Mouse (Mus musculus) intestine, postnatal 0 days (tissue): ENCODE measurements at regions not wholly inside any gene's neighbourhood (a gene's known extent, or its start where the extent isn't known, plus 50 kb on each side); places are given as distances from the start of the nearest gene placed in this dataset.

Experiments used
- ATAC-seq: fragments of 200-750 bp; cut with Nextera tagmentation; 2 replicates; pipeline ENCODE4 v1.8.0; 2017; ENCODE audit warnings: mild to moderate bottlenecking, moderate TSS enrichment, moderate library complexity
- H3K27ac ChIP-seq: fragments of 300-500 bp; sonication (generic); 2 replicates; pipeline ENCODE4 v1.5.1; 2014; ENCODE audit warnings: mild to moderate bottlenecking, low read depth, low read length, moderate library complexity
- H3K27me3 ChIP-seq: fragments of 300-500 bp; sonication (generic); replicated peaks from 2 replicates; pipeline ENCODE4 v1.6.1; 2014; ENCODE audit warnings: low read length, mixed read lengths; ENCODE audit not compliant: control insufficient read depth, insufficient read depth
- H3K36me3 ChIP-seq: fragments of 300-500 bp; sonication (generic); 2 replicates; pipeline ENCODE4 v1.6.1; 2014; ENCODE audit warnings: mild to moderate bottlenecking, moderate library complexity; ENCODE audit not compliant: control insufficient read depth, insufficient read depth
- H3K4me1 ChIP-seq: fragments of 300-500 bp; sonication (generic); replicated peaks from 2 replicates; pipeline ENCODE4 v1.6.1; 2014; ENCODE audit warnings: antibody characterized with exemption, low read length, mixed read lengths; ENCODE audit not compliant: control insufficient read depth, insufficient read depth
- H3K4me2 ChIP-seq: fragments of 300-500 bp; sonication (generic); replicated peaks from 2 replicates; pipeline ENCODE4 v1.6.1; 2014; ENCODE audit warnings: low read depth, mild to moderate bottlenecking, moderate library complexity
- H3K4me3 ChIP-seq: fragments of 300-500 bp; sonication (generic); 2 replicates; pipeline ENCODE4 v1.5.1; 2014; ENCODE audit warnings: low read depth, low read length
- H3K9ac ChIP-seq: fragments of 300-500 bp; sonication (generic); 2 replicates; pipeline ENCODE4 v1.6.1; 2014; ENCODE audit warnings: mild to moderate bottlenecking, low read depth, low read length
- H3K9me3 ChIP-seq: fragments of 300-500 bp; sonication (generic); 2 replicates; pipeline ENCODE4 v1.6.1; 2016; ENCODE audit warnings: mixed run types; ENCODE audit not compliant: control insufficient read depth
- CTCF ChIP-seq: sonication (generic); IDR thresholded peaks from 2 replicates; pipeline ENCODE4 v1.5.1; 2016; ENCODE audit warnings: low read depth, mild to moderate bottlenecking, control low read depth, antibody characterized with exemption, moderate library complexity
- WGBS: fragments of 180-500 bp; shearing (Covaris S2); extraction: QIAGEN DNeasy Blood & Tissue Kit; methylation state at CpG from one replicate; pipeline ENCODE4 v1.1.7; 2014; 5-methylcytosine and 5-hydroxymethylcytosine counted together

GRCm38 (mm10) chr4:95378645-95379044 is 178.7 kb upstream of the Fggy start:
- Histone ChIP-seq H3K4me1 (no peaks in the 10 kb centered on the region), H3K9ac (no peak overlapping the region), H3K27ac (no peak overlapping the region), H3K9me3 (no peaks in the 10 kb centered on the region), H3K27me3 (no peaks in the 10 kb centered on the region), H3K36me3 (no peaks in the 10 kb centered on the region), H3K4me2 (no peak overlapping the region), H3K4me3 (no peak overlapping the region)
- 86% methylated on average over 3 of the region's 3 CpGs for WGBS
- ATAC-seq: no peak
- no peak for TF ChIP-seq CTCF

GRCm38 (mm10) chr4:95383216-95383892 is 174.0 kb upstream of the Fggy start:
- Histone ChIP-seq H3K9ac (no peak overlapping the region), H3K9me3 (no peaks in the 10 kb centered on the region), H3K27ac (no peak overlapping the region), H3K4me2 (no peak overlapping the region), H3K36me3 (no peaks in the 10 kb centered on the region), H3K27me3 (no peaks in the 10 kb centered on the region), H3K4me3 (no peak overlapping the region), H3K4me1 (peaks cover 3% of the 10 kb centered on the region; the same call in 1 of the 2 replicates)
- 79% methylated on average over 8 of the region's 8 CpGs for WGBS
- no peak for ATAC-seq
- TF ChIP-seq CTCF: no peak

GRCm38 (mm10) chr4:95385552-95385951 is 171.8 kb upstream of the Fggy start:
- Histone ChIP-seq H3K27me3 (no peaks in the 10 kb centered on the region), H3K9me3 (no peaks in the 10 kb centered on the region), H3K4me1 (peaks cover 5% of the 10 kb centered on the region; the same call in 1 of the 2 replicates), H3K4me2 (peak overlapping the region; percentile 17; the same call in 1 of the 2 replicates), H3K9ac (no peak overlapping the region), H3K27ac (peak overlapping the region; percentile 77), H3K4me3 (no peak overlapping the region), H3K36me3 (no peaks in the 10 kb centered on the region)
- peak; percentile 95 for ATAC-seq
- TF ChIP-seq CTCF: no peak
- 6% methylated on average over 7 of the region's 7 CpGs for WGBS

- H3K4me3 ChIP-seq: no peak overlapping the region
- H3K27ac ChIP-seq: no peak overlapping the region
- WGBS: 36% methylated on average over 2 of the region's 2 CpGs
Observed at GRCm38 (mm10) chr4:95386021-95386420, 171.3 kb upstream of the Fggy start.

GRCm38 (mm10) chr4:95388556-95388955 is 168.8 kb upstream of the Fggy start:
- H3K27me3 ChIP-seq: no peaks in the 10 kb centered on the region
- H3K9ac ChIP-seq: no peak overlapping the region
- TF ChIP-seq CTCF: no peak
- H3K9me3 ChIP-seq: no peaks in the 10 kb centered on the region
- 61% methylated on average over 3 of the region's 3 CpGs for WGBS
- H3K27ac ChIP-seq: no peak overlapping the region
- H3K36me3 ChIP-seq: no peaks in the 10 kb centered on the region
- peaks cover 5% of the 10 kb centered on the region; the same call in 1 of the 2 replicates for H3K4me1 ChIP-seq
- H3K4me3 ChIP-seq: no peak overlapping the region
- H3K4me2 ChIP-seq: no peak overlapping the region
- ATAC-seq: no peak

More at GRCm38 (mm10) chr4:95386021-95386420, 171.3 kb upstream of the Fggy start:
- peaks cover 5% of the 10 kb centered on the region; the same call in 1 of the 2 replicates for H3K4me1 ChIP-seq
- no peaks in the 10 kb centered on the region for H3K27me3 ChIP-seq
- H3K9me3 ChIP-seq: no peaks in the 10 kb centered on the region
- H3K36me3 ChIP-seq: no peaks in the 10 kb centered on the region
- ATAC-seq: no peak
- no peak for TF ChIP-seq CTCF
- H3K9ac ChIP-seq: no peak overlapping the region
- no peak overlapping the region for H3K4me2 ChIP-seq

GRCm38 (mm10) chr4:95389647-95390046 is 167.7 kb upstream of the Fggy start:
- Histone ChIP-seq H3K4me3 (no peak overlapping the region), H3K9me3 (no peaks in the 10 kb centered on the region), H3K27me3 (no peaks in the 10 kb centered on the region), H3K4me2 (no peak overlapping the region), H3K27ac (no peak overlapping the region), H3K4me1 (peaks cover 5% of the 10 kb centered on the region; the same call in 1 of the 2 replicates), H3K9ac (no peak overlapping the region), H3K36me3 (no peaks in the 10 kb centered on the region)
- no peak for ATAC-seq
- no peak for TF ChIP-seq CTCF
- WGBS: 19% methylated on average over 2 of the region's 2 CpGs
